Mouse (Mus musculus) adrenal gland, adult 18-20 months (tissue): ENCODE results near the gene Bfsp2. TPM values are rescaled to one million over a fixed set of nuclear protein-coding genes. Genes with fewer than 3 reads are reported as not detected.
"Not testable (repeated sequence)": the region's sequence is repeated elsewhere in the genome, so short reads cannot be mapped to it uniquely, and the experiment has no call there.

Experiments used
- DNase-seq, 2 experiments: peaks; one replicate each; pipeline ENCODE4 v3.0.0; 2021 to 2022; ENCODE audit warnings: low spot score in 2 of 2
- total RNA-seq, 2 experiments: library from RNA; stranded (reverse); gene quantifications; 1 replicate in 1 of 2; 2 replicates in 1 of 2; pipeline ENCODE4 v1.2.3; 2021

Gene Bfsp2
- total RNA-seq, 2 experiments from 2014 or later, result not detected

- DNase-seq, result no peak
These were observed 48.5 kb downstream of the Bfsp2 start for GRCm38 (mm10) chr9:103431718-103432117.

GRCm38 (mm10) chr9:103430431-103431220 is 49.6 kb downstream of the Bfsp2 start:
- DNase-seq, result no peak

GRCm38 (mm10) chr9:103426425-103426824 is 53.8 kb downstream of the Bfsp2 start:
- no peak for DNase-seq

GRCm38 (mm10) chr9:103424869-103425268 is 55.4 kb downstream of the Bfsp2 start:
- DNase-seq, result no peak

GRCm38 (mm10) chr9:103423951-103424350 is 56.3 kb downstream of the Bfsp2 start:
- no peak for DNase-seq

- DNase-seq, result no peak
These were observed 56.8 kb downstream of the Bfsp2 start for GRCm38 (mm10) chr9:103423384-103423783.

- DNase-seq, result no peak
These were observed 57.4 kb downstream of the Bfsp2 start for GRCm38 (mm10) chr9:103422847-103423246.

GRCm38 (mm10) chr9:103420844-103421243 is 59.4 kb downstream of the Bfsp2 start:
- no peak for DNase-seq

- DNase-seq, result no peak
These were observed 61.4 kb downstream of the Bfsp2 start for GRCm38 (mm10) chr9:103418786-103419185.

GRCm38 (mm10) chr9:103418267-103418666 is 62.0 kb downstream of the Bfsp2 start:
- not testable (repeated sequence) for DNase-seq

- no peak for DNase-seq
These were observed 66.8 kb downstream of the Bfsp2 start for GRCm38 (mm10) chr9:103413457-103413856.

GRCm38 (mm10) chr9:103409119-103409518 is 71.1 kb downstream of the Bfsp2 start:
- DNase-seq, result no peak

- DNase-seq, result no peak
These were observed 72.0 kb downstream of the Bfsp2 start for GRCm38 (mm10) chr9:103408136-103408777.

- DNase-seq, result no peak
These were observed 76.8 kb downstream of the Bfsp2 start for GRCm38 (mm10) chr9:103403331-103403973.

- DNase-seq, result no peak
These were observed 81.6 kb downstream of the Bfsp2 start for GRCm38 (mm10) chr9:103398509-103399157.

GRCm38 (mm10) chr9:103393256-103393655 is 87.0 kb downstream of the Bfsp2 start:
- DNase-seq, result no peak

- DNase-seq, result peak in 1 of 2 experiments; percentile 20
These were observed 88.3 kb downstream of the Bfsp2 start for GRCm38 (mm10) chr9:103391796-103392372.

GRCm38 (mm10) chr9:103389261-103389660 is 91.0 kb downstream of the Bfsp2 start:
- no peak for DNase-seq

GRCm38 (mm10) chr9:103387011-103387653 is 93.1 kb downstream of the Bfsp2 start:
- DNase-seq, result no peak

GRCm38 (mm10) chr9:103386573-103386972 is 93.6 kb downstream of the Bfsp2 start:
- no peak for DNase-seq

- DNase-seq, result no peak
These were observed 94.6 kb downstream of the Bfsp2 start for GRCm38 (mm10) chr9:103385600-103385999.
